Mouse (Mus musculus) 3T3-L1 (cell line): Measurements from ENCODE around the gene Eml1.

Experiments
- DNase-seq: peaks from one replicate; pipeline ENCODE4 v3.0.0-alpha.2; 2015; ENCODE audit warnings: low read depth, low spot score

The Eml1 gene

GRCm38 (mm10) chr12:108373611-108374010 is 2.9 kb downstream of the Eml1 start:
- DNase-seq: no peak

- no peak for DNase-seq
Measured at GRCm38 (mm10) chr12:108374689-108375088, 3.9 kb downstream of the Eml1 start.

GRCm38 (mm10) chr12:108378379-108379133 is 7.8 kb downstream of the Eml1 start:
- no peak for DNase-seq

- no peak for DNase-seq
Measured at GRCm38 (mm10) chr12:108386476-108387232, 15.9 kb downstream of the Eml1 start.

- DNase-seq: no peak
Measured at GRCm38 (mm10) chr12:108389718-108390117, 19.0 kb downstream of the Eml1 start.

- DNase-seq: peak; percentile 90
Measured at GRCm38 (mm10) chr12:108392254-108393044, 21.7 kb downstream of the Eml1 start.

- peak; percentile 38 for DNase-seq
Measured at GRCm38 (mm10) chr12:108393082-108393481, 22.3 kb downstream of the Eml1 start.

GRCm38 (mm10) chr12:108393637-108394036 is 22.9 kb downstream of the Eml1 start:
- DNase-seq: peak; percentile 98

- DNase-seq: peak; percentile 93
Measured at GRCm38 (mm10) chr12:108394534-108395284, 24.0 kb downstream of the Eml1 start.

GRCm38 (mm10) chr12:108395285-108395660 is 24.5 kb downstream of the Eml1 start:
- DNase-seq: peak; percentile 72

- DNase-seq: peak; percentile 99
Measured at GRCm38 (mm10) chr12:108396081-108396947, 25.6 kb downstream of the Eml1 start.

GRCm38 (mm10) chr12:108398681-108399080 is 27.9 kb downstream of the Eml1 start:
- DNase-seq: no peak

- no peak for DNase-seq
Measured at GRCm38 (mm10) chr12:108399191-108399590, 28.4 kb downstream of the Eml1 start.

- no peak for DNase-seq
Measured at GRCm38 (mm10) chr12:108400951-108401350, 30.2 kb downstream of the Eml1 start.

- DNase-seq: peak; percentile 84
Measured at GRCm38 (mm10) chr12:108403957-108404356, 33.2 kb downstream of the Eml1 start.

- no peak for DNase-seq
Measured at GRCm38 (mm10) chr12:108409100-108409499, 38.3 kb downstream of the Eml1 start.

- no peak for DNase-seq
Measured at GRCm38 (mm10) chr12:108410416-108411208, 39.9 kb downstream of the Eml1 start.

- DNase-seq: no peak
Measured at GRCm38 (mm10) chr12:108414932-108415331, 44.2 kb downstream of the Eml1 start.

GRCm38 (mm10) chr12:108419570-108419969 is 48.8 kb downstream of the Eml1 start:
- no peak for DNase-seq

- DNase-seq: no peak
Measured at GRCm38 (mm10) chr12:108421477-108421876, 50.7 kb downstream of the Eml1 start.
